Mouse (Mus musculus): ENCODE data around the gene Arhgef10l.

DNA sequence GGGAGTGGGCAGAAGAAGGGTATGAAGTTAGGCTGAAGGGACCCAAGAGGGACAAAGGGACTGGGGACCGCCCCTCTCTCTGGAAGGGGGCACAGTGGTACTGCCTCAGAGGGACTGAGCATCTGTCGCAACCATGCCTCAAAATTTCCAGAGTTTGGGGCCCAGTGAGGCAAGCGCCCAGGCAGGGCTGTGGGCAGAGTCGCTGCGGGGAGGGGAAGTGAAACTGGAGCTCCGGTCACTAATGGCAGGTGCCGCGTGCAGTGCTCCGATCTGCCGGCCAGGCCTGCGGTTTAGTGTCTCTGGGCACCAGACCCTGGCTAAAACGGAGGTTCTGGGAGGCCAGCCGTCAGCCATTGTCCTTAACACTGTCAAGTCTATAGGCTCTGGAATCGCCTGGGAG, 99.0 kb downstream of the Arhgef10l start:
- TF ChIP-seq CTCF (IDR thresholded peaks at IDR 0.05; ENCODE audit: insufficient read depth, low read depth, low read length) = no peak
- TF ChIP-seq POLR2A (IDR thresholded peaks at IDR 0.05; ENCODE audit: insufficient read depth, low read depth, low read length) = no peak
